Mouse (Mus musculus) mouse trophoblast stem cell (cell line): ENCODE measurements around the gene Sprr2a2.
"Not testable (repeated sequence)": the region's sequence is repeated elsewhere in the genome, so short reads cannot be mapped to it uniquely, and the experiment has no call there.

ENCODE experiments used
- in situ Hi-C, 2 experiments: fragments of 300-500 bp; cut with MseI, MboI; formaldehyde crosslinking; loops; 2 replicates in 1 of 2; 3 replicates in 1 of 2; pipeline ENCODE4 v1.15.1; 2025

Sprr2a2 gene

GRCm38 (mm10) chr3:92274018-92274417 is 58.3 kb downstream of the Sprr2a2 start:
- in situ Hi-C loops: not testable (repeated sequence)

GRCm38 (mm10) chr3:92279663-92280062 is 63.9 kb downstream of the Sprr2a2 start:
- in situ Hi-C loops: not testable (repeated sequence)

GRCm38 (mm10) chr3:92280963-92281606 is 65.4 kb downstream of the Sprr2a2 start:
- in situ Hi-C loops: not testable (repeated sequence)

GRCm38 (mm10) chr3:92285101-92285500 is 69.4 kb downstream of the Sprr2a2 start, which contains the start of gene Sprr2a3:
Gene Sprr2a3 (plus strand): TSS chr3:92285417.
- in situ Hi-C loops: not testable (repeated sequence)

GRCm38 (mm10) chr3:92288489-92288888 is 72.8 kb downstream of the Sprr2a2 start:
- in situ Hi-C loops: not testable (repeated sequence)
